Mouse (Mus musculus) liver, adult 2 months (tissue): ENCODE data around the gene Plekha6. TPM values are rescaled to one million over a fixed set of nuclear protein-coding genes. Genes with fewer than 3 reads are reported as not detected.

Source experiments
- DNase-seq: peaks from one replicate; pipeline ENCODE4 v3.0.0-alpha.2; 2011; ENCODE audit warnings: low read depth, low spot score; ENCODE audit errors: extremely low read depth
- H3K27ac ChIP-seq: fragments of 200-500 bp; replicated peaks from 2 replicates; pipeline ENCODE4 v1.5.1; 2012; ENCODE audit warnings: low read depth, mild to moderate bottlenecking, control low read depth, inconsistent platforms, low read length; ENCODE audit not compliant: insufficient read depth
- H3K27me3 ChIP-seq: fragments of 200-500 bp; 2 replicates; pipeline ENCODE4 v1.6.1; 2012; ENCODE audit warnings: mild to moderate bottlenecking, moderate library complexity, low read length, inconsistent platforms; ENCODE audit not compliant: control insufficient read depth, insufficient read depth
- H3K36me3 ChIP-seq: fragments of 200-500 bp; 2 replicates; pipeline ENCODE4 v1.6.1; 2012; ENCODE audit warnings: low read length, inconsistent platforms; ENCODE audit not compliant: control insufficient read depth, insufficient read depth
- H3K4me1 ChIP-seq: fragments of 200-500 bp; 2 replicates; pipeline ENCODE4 v1.6.1; 2011; ENCODE audit warnings: low read length; ENCODE audit not compliant: control insufficient read depth, insufficient read depth
- H3K4me3 ChIP-seq: fragments of 200-500 bp; 2 replicates; pipeline ENCODE4 v1.5.1; 2011; ENCODE audit warnings: low read depth, mild to moderate bottlenecking, control low read depth, low read length, moderate library complexity; ENCODE audit not compliant: insufficient read depth
- H3K79me2 ChIP-seq: fragments of 200-500 bp; 2 replicates; pipeline ENCODE4 v1.6.1; 2012; ENCODE audit warnings: inconsistent platforms, mild to moderate bottlenecking, low read length, moderate library complexity; ENCODE audit not compliant: control insufficient read depth, insufficient read depth
- H3K9ac ChIP-seq: fragments of 200-500 bp; 2 replicates; pipeline ENCODE4 v1.6.1; 2012; ENCODE audit warnings: low read depth, mild to moderate bottlenecking, control low read depth, inconsistent platforms, low read length
- CTCF ChIP-seq: fragments of 200-500 bp; IDR thresholded peaks from 2 replicates; pipeline ENCODE4 v1.5.1; 2011; ENCODE audit warnings: low read depth, low read length, control low read depth
- POLR2A ChIP-seq: fragments of 200-500 bp; IDR thresholded peaks from 2 replicates; pipeline ENCODE4 v1.6.1; 2011; ENCODE audit warnings: low read length, control low read depth; ENCODE audit not compliant: insufficient read depth; ENCODE audit errors: extremely low read depth
- WGBS: fragments of 180-500 bp; shearing (Covaris S2); methylation state at CpG from one replicate; pipeline ENCODE4 v1.1.7; 2018; 5-methylcytosine and 5-hydroxymethylcytosine counted together
- polyA plus RNA-seq: library from polyadenylated mRNA; depleted of rRNA; stranded (reverse); fragments of >200 nt; gene quantifications from 2 replicates; pipeline ENCODE4 v1.2.3, GENCODE M21; 2012
- total RNA-seq: library from RNA; depleted of rRNA; stranded (reverse); fragments of >200 nt; gene quantifications from 2 replicates; pipeline ENCODE4 v1.2.3, GENCODE M21; 2014

The Plekha6 gene
- total and polyA plus RNA-seq, 2 experiments: 20.5 to 37.2 TPM

DNA sequence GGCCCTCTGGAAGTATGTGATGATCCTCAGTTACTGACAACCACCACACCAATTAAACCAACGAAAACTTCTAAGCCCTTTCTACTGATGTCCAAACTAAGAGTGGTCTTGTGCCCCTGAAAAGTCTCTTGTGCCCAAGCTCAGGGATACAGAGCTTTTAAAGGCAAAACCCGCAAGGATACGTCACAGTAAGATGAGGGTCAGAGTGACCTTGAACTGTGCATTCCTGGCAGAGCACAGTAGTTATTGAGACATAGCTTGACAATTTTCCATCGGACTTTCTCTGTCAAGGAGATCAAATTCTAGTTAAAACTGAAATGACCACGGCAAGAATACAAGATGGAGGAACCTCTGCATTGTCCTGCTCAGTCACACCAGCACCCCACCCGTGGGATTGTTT, 42.8 kb upstream of the Plekha6 start:
- H3K4me3 ChIP-seq: no peak overlapping the region
- no peaks in the 10 kb centered on the region for H3K79me2 ChIP-seq
- no peaks in the 10 kb centered on the region for H3K27me3 ChIP-seq
- TF ChIP-seq CTCF (no peak), POLR2A (no peak)
- peaks cover 28% of the 10 kb centered on the region for H3K4me1 ChIP-seq
- H3K9ac ChIP-seq: no peak overlapping the region; the same call in 1 of the 2 replicates
- H3K27ac ChIP-seq: peak overlapping the region; percentile 100
- DNase-seq: peak; percentile 86
- WGBS: 25% methylated on average over 6 of the region's 6 CpGs
- no peaks in the 10 kb centered on the region for H3K36me3 ChIP-seq

DNA sequence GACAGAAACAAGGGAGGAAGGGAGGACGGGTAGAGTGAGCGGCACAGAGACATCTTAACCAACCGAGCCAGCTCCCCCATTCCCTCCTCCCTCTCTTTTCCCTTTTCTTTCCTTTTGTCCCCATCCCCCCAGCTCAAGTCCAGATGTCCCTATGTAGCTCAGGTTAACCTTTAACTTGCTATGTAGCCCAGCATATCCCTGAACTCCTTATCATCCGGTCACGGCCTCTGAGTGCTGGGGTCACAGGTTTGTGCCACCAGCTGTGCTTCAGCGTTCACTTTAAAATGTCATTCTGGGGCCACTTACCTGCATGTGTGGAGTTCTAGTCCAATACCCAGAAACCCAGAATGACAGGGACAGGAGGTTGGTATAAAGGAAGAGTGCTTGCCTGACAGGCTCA, 39.9 kb upstream of the Plekha6 start:
- Histone ChIP-seq H3K9ac (no peak overlapping the region), H3K27ac (peak overlapping the region; percentile 76), H3K4me3 (no peak overlapping the region), H3K27me3 (no peaks in the 10 kb centered on the region), H3K79me2 (no peaks in the 10 kb centered on the region), H3K36me3 (no peaks in the 10 kb centered on the region), H3K4me1 (peaks cover 30% of the 10 kb centered on the region)
- WGBS: 22% methylated on average over 6 of the region's 6 CpGs
- DNase-seq: peak; percentile 95
- TF ChIP-seq CTCF: no peak
- TF ChIP-seq POLR2A: no peak

GRCm38 (mm10) chr1:133125640-133126364, 38.2 kb upstream of the Plekha6 start:
- no peak overlapping the region for H3K27ac ChIP-seq
- DNase-seq: no peak
- TF ChIP-seq POLR2A (no peak), CTCF (peak; percentile 45)
- H3K79me2 ChIP-seq: no peaks in the 10 kb centered on the region
- H3K4me1 ChIP-seq: peaks cover 23% of the 10 kb centered on the region
- no peaks in the 10 kb centered on the region for H3K36me3 ChIP-seq
- no peaks in the 10 kb centered on the region for H3K27me3 ChIP-seq
- no peak overlapping the region for H3K4me3 ChIP-seq
- 89% methylated on average over 9 of the region's 9 CpGs for WGBS
- no peak overlapping the region for H3K9ac ChIP-seq

- H3K4me1 ChIP-seq: peaks cover 18% of the 10 kb centered on the region
- peaks cover 2% of the 10 kb centered on the region; the same call in 1 of the 2 replicates for H3K79me2 ChIP-seq
- WGBS: 89% methylated on average over 4 of the region's 4 CpGs
- DNase-seq: no peak
- H3K27ac ChIP-seq: no peak overlapping the region
- H3K27me3 ChIP-seq: no peaks in the 10 kb centered on the region
- H3K4me3 ChIP-seq: no peak overlapping the region
- H3K9ac ChIP-seq: no peak overlapping the region
- H3K36me3 ChIP-seq: no peaks in the 10 kb centered on the region
- no peak for TF ChIP-seq POLR2A
- no peak for TF ChIP-seq CTCF
Observed at GRCm38 (mm10) chr1:133126365-133126740, 37.7 kb upstream of the Plekha6 start.

DNA sequence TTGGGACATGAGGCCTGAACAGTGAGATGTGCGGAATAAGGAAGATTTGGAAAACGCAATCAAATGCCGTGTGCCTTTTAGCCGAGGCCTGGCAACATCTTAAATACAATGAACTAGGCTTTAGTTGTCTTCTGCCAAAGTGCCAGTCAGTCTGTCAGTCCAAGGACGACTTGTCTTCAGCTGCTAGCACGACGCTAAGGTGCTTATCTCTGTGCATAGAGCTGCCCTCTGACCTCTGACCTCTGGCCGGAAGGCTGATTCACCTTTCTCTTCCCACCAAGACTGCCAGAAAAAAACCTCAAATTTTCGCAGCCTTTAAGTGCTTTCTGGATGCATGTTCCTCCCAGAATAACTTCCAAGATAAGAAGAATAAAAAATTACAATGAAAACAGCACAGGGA, 36.7 kb upstream of the Plekha6 start:
- Histone ChIP-seq H3K27ac (peak overlapping the region; percentile 28; the same call in 1 of the 2 replicates), H3K4me3 (no peak overlapping the region), H3K4me1 (peaks cover 16% of the 10 kb centered on the region), H3K79me2 (peaks cover 12% of the 10 kb centered on the region; the same call in 1 of the 2 replicates), H3K9ac (no peak overlapping the region), H3K36me3 (no peaks in the 10 kb centered on the region), H3K27me3 (no peaks in the 10 kb centered on the region)
- WGBS: 25% methylated on average over 9 of the region's 9 CpGs
- DNase-seq: peak; percentile 82
- no peak for TF ChIP-seq POLR2A
- TF ChIP-seq CTCF: no peak
